Mouse (Mus musculus) adrenal gland, postnatal 4 days (tissue): ENCODE data around the gene Oser1. TPM values are rescaled to one million over a fixed set of nuclear protein-coding genes. Genes with fewer than 3 reads are reported as not detected.
"Not testable (repeated sequence)": the region's sequence is repeated elsewhere in the genome, so short reads cannot be mapped to it uniquely, and the experiment has no call there.

Experiments used
- DNase-seq, 2 experiments: peaks; one replicate each; pipeline ENCODE4 v3.0.0; 2021 to 2022; ENCODE audit warnings: low spot score in 2 of 2, mixed read lengths in 2 of 2
- total RNA-seq, 2 experiments: library from RNA; stranded (reverse); gene quantifications; 2 replicates each; pipeline ENCODE4 v1.2.3; 2021

The Oser1 gene
- total RNA-seq, 2 experiments from 2014 or later: 34.7 to 36.6 TPM

DNA sequence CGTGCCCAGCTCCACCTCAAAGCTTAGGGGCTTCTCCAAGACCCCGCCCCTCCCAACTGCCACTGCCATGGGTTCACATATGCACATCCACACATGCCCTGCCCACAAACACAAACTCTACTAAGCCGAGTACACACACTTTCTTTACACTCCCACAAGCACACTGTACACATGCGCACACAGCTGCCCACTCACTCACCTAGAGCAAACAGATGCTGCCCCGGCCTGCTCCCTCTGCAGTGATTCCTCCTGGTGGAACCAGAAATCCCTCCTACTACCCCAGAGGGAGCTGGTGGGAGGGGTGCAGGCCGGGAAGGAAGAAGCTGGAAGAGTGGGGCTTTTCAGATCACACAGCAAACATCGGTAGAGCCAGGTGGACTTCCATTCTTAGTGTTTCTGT, 19.5 kb upstream of the Oser1 start:
- DNase-seq: no peak

DNA sequence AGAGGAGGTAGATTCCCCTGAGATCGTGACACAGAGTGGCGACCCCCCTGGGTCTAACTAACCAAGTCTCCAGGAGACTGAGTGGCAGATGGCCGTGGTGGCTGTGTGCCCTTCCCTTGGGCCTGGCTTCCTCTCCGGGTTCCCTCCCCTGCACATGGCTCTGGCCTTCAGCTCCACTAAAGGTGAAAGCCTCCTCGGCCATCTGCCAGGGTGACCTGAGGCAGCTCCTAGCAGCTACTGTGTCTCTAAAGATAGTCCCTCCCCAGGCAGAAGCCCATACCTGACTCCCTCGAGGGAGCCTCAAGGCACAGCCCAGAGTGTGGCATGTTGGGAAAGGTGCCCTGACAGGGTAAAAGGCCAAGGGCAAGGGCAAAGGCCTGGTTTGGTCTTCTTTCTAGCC, 19.0 kb upstream of the Oser1 start:
- no peak for DNase-seq

DNA sequence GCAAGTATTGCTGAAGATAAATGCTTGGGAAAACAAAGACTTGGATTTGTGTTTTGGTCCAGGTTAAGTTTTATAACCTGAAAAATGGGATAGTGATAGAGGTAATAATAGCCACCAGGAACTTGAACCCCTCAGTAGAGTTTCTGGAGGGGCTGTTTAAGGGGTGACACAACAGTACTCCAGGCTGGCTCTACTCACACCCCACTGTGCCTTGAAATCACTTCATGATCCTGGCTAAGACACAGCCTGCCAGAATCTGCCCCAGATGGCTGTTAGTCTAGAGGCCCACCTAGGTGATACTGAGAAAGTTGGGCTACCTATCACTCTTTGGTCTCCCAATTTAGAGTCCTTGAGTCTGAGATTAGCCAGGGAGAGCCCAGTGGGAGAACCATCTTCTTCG, 15.0 kb upstream of the Oser1 start:
- DNase-seq: no peak

DNA sequence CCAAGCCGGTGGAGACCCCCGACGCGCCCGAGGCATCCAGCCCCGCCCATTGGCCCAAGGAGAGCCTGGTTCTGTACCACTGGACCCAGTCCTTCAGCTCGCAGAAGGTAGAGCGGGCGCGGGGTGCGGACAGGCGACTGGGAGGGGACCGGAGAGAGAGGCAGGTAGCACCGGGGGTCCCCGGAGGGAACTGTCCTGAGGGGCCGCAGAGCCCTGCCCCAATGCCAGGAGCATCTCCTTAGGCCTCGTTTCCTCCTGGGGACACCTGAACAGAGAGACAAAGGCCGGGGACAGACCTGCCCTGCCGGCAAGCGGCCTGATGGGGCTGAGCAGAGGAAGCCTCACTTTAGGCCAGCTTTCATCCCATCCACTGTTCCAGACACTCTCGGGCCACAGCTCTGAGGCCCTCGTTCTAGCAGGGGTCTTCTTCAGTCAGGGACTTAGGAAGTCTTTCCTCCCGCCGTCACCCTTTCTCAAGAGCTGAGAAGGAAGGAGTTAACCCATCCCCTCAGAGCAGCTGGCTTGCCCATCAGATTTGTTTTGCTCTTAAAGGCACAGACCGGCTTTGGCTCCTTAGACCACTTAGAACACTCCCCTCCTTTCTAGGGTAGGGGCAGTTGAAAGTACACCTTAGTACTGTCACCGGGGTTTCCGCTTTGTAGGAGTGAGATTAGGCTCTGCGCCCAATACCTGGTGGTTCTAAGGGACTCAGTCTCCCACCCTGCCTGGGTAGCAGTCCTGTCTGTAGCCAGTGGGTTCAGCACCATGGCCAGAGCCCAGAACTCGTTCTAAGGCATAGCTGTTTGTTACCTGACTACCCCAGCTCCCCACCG, 14.3 kb upstream of the Oser1 start:
- DNase-seq: no peak

DNA sequence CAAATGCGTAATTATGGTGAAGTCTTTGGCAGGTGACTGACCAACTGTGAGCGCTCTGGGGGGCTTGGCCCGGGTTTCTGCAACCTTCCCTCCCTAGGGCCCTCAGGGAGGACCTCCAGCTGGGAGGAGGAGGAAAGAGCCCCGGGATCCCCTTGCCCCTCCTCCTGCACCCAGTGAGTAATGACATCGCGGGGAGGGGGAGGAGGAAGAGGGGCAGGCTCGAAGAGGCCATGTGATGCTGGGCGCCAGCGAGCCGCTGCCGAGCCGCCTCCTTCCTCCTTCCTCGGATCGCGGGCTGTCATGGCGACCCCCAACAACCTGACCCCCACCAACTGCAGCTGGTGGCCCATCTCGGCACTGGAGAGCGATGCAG, 13.7 kb upstream of the Oser1 start, which contains the start of gene Gdap1l1:
TSS of gene Gdap1l1 (plus strand) at position 231 of the 373 bp plus-strand sequence.
- no peak for DNase-seq

DNA sequence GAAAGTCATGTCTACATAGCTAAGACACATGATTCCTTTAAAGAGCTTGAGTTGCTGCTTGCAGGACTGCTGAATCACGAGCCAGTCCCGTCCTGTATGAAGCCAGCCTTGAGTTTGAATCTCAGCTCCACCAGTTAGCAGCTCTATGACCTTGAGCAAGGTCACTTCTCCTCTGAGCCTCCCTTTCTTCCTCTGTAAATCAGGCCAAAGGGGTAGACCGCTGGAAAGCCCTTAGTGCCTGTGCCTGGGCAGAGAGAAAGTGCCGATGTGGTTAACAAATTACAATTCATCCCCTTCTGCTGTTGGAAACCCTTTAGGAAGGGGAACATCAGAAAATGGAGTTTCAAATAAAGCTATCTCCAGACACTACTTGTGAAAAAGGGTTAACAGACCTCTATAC, 13.3 kb upstream of the Oser1 start:
- DNase-seq: no peak

DNA sequence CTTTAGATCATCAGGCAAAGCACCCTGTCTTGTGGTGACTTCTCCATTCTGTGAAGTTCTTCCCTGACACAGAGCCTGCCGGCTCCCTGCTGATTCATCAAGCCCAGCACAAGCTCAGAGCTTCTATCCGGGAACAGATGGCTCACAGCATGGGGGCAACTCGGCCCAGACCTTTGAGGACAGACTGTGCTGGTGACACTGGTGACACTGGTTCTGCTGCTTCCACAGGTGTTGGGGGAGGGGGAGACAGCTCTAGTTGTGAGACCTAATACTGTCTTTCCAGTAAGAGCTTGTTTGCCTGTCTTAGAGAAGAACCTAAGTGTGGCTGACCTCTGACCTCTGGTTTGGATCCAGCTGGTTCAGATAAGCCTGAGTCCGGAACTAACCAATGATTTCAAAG, 9.5 kb upstream of the Oser1 start:
- no peak for DNase-seq

DNA sequence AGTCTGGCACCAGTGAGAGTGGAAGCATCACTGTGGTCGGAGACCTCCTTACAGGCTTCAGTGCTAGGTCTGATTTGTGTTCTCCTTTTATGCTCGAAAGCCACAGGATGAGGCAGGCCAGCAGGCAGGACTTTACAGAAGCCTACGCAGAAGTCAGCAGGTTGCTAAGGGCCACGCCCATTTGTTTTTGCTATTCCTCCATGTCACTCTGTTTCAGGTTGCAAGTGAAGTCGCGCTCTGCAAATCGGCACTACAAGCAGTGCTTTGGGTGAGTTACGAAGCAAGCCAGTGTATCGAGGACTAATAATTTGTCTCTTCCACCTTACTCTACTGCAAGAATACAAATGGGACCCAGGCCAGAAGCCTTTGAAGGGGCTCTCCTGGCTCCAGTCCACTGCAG, 6.8 kb upstream of the Oser1 start:
- no peak for DNase-seq

DNA sequence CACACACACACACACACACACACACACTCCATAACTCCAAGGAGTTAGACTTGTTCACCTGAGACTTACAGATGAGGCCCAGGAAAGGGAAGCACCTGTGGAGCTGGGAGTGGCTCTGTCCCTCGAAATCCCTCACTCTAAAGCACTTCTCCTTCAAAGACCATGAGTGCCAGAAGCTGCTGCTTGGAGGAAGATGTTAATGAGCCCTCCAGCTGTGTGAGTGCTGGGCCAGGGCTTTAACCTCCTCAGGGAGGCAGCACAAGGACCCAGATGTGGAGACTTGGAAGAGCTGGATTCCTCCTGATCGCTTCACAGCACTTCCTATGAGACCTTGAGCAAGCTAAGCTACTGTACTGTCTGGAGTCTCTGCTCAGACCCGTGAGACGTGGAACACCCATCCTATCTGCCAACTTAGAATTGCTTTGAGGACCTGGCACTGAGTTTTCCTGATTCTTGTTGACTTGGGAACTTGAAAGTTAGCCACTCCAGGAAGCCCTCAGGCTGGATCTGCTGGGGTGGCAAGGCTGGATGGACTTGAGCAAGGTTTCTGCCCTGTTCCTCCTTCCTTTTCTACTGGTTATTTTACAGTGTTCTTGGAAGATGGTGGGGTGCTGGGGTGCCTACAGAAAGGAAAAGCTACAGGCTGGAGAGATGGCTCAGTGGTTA, 4.0 kb upstream of the Oser1 start:
- DNase-seq: no peak

DNA sequence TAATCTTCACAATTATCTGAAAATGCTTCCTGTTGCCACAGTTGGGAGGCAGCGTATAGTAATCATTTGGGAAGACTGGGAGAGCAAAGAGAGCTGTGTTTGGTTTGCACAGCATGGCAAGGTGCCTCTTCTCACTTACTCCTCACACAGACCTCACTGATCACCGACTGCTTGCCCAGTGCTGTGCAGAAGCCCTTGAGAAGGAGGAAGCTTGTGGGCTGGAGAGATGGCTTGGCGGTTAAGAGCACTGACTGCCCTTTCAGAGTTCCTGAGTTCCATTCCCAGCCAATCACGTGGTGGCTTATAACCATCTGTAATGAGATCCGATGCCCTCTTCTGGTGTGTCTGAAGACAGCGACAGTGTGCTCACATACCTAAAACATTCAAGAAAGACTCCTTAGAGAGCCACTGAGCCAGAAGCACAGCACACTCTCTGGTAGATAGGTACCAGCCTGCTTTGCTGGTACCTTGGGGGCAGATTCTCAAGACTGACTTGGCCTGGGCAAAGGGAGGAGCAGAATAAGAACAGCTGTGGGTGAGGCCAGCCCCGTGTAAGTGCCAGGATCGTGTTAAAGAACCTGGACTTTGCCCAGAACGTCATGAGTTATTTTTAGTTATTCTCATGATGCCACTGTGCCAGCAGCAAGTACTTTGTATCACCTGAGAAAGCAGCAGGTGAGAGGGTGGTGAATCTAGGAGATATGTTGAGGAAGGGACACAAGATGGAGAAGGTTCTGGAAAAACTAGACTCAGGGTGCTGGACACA, 1.4 kb downstream of the Oser1 start:
- DNase-seq: no peak

DNA sequence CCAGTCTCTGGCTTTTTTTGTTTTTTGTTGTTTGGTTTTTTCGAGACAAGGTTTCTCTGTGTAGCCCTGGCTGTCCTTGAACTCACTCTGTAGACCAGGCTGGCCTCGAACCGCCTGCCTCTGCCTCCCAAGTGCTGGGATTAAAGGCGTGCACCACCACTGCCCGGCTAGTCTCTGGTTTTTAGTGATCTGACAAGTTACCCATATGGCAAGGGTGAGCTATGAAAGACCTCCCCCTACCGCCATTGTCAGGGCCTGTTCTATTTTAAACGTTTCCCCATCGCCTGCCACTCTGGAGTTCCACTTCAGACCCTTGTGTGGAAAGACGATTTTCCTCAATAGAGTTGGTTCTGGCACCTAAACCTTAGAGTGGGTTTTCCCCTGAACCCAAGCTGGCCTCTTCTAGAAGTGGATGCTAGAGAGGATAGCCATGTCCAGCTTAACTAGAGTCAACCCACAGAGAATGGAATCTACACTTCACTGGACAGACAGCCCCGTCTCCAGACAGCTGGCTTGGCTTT, 4.1 kb downstream of the Oser1 start:
- no peak for DNase-seq

DNA sequence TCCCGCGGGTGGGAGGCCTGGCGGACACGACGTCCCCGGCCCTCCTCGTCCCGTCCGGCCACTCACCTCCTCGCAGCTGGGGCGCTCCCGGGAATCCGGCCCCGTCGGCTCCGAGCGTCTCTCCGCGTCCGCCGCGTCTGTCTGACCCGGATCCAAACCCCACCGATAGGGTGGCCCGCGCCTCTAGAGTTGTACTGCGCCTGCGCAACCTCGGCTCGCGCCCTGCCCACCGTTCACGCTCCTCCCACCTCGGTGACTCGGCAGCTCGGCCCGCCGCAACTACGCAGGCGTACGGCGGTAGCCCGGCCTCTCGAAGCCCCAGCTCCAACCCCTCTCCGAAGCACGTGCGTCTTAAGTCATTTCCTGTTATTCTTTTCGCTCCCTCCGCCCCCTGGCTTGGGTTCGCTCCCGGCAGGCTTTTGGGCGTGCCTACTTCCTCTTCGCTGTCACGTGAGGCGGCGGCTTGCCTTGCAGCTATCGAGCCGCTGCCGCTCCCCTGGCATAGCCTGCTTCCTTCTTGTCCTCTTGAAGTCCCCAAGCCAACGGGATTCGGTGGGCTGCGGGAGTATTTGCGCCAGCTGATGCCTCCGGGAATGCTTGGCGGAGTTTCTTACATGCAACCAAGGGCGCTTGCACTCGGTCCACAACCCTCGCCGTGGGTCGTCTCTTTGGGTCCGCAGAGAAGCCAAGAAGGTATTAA, 5.0 kb downstream of the Oser1 start:
- peak; percentile 95 to 98 for DNase-seq

DNA sequence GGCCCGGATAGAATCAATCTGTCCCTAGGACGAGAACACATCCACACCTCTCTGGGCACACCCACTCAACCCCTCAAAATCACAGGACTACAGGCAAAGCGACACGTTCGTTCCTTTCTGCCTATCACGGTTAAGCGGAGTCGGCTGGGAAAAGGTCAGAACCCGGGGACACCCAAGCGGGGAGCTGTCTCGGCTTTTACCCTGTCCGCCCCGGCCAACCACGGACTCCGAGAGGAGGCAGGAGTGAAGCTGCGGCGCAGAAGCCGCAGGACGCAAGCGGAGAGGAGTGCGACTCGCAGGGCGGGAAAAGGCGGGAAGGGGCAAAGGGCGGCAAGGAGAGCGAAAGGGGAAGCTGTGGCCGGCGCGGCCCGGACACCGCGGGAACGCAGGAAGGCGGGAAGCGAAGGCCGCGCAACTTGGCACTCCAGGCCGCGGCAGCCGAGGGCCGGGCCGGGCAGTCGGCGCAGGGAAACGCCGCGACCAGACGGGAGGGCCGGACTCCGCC, 5.6 kb downstream of the Oser1 start:
- peak in 1 of 2 experiments; percentile 48 for DNase-seq

DNA sequence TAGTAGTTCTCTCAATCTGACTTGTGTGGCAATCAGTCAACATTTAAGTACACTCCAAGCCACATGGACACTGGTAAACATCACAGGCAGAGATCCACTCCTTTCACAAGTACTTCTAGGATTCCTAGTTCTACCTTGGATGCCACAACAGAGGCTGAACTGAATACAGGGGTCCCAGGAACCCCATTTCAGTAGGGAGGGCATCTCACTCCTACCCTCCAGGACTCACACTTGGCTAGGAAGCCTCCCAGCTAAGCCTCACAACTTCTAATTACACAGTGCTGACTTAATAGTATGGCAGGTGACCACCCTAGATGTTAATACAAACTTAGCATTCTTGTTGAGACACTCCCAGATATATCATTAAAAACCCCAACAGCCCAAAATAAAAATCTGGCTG, 6.7 kb downstream of the Oser1 start:
- no peak for DNase-seq

DNA sequence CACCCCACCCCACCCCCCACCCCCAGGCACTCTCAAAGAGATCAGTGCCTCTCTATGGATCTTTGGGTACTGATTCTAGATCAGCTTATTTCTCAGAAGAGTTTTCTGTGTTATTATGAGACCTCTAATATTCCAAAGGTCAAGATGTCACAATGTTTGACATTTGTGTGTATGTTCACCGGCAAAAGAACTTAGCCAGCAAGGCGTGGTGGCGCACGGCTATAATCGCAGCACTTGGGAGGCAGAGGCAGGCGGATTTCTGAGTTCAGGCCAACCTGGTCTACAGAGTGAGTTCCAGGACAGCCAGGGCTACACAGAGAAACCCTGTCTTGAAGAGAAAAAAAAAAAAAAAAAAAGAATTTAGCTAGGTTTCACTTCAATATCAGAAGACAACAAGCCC, 7.5 kb downstream of the Oser1 start:
- DNase-seq: no peak

DNA sequence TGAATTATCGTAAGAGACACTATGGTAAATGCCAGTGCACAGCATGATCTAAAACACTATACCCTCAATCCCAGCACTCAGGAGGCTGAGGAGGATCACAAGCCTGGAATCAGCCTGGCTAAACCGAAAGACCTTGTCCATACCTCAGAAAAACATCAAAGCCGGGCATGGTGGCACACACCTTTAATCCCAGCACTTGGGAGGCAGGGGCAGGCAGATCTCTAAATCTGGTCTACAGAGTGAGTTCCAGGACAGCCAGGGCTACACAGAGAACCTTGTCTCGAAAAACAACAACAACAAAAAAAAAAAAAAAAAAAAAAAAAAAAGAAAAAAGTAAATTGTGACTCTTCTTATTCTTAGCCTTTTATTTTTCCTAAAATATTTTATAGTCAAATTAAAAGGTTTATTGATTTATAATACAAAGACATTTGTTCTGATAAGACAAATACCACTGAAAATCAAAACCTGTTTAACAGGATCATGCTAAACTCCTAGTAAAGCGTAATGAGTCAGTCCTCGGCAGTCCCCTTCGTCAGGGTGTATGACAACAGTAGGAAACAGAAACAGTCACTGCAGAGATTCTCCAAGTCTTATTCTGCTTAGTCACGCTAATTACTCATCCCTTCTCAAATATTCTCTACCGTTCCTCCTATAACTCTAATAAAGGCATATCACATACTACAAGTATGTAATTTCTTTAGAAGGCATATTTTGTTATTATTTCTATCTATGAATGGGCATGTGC, 11.5 kb downstream of the Oser1 start:
- DNase-seq: no peak

DNA sequence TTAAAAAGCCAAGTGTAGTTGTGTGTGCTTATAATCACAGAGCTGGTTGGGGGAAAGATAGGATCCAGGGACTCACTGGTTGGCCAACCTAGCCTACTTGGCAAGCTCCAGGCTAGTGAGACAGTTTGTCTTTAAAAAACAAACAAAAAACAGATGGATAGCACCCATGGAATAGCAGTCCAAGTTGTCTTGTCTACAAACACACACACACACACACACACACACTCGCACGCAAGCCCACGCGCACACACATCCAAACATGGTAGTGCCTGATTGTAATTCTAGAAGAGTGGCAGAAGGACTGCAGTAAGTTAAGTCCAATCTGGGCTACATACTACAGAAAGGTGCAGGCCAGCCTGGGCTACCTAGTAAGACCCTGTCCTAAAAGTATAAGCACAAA, 12.1 kb downstream of the Oser1 start:
- no peak for DNase-seq

DNA sequence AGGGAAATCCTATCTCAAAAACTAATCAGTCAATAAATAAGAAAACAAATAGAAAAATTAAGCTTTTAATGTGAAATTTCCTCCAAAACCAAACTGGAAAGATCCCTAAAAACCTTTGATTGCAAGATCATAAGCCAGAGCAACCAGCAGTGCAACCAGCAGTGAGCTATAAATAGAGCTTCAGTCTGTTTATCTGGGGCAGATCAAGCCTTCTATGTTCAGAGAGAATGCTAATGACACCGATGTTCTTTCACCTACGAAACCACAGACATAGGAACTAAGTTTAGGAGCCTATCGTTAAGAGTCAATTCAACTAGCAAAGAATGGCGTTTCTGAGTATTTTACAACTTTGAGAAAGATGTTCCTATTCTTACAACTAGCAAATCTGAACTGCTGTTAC, 12.7 kb downstream of the Oser1 start:
- DNase-seq: no peak

DNA sequence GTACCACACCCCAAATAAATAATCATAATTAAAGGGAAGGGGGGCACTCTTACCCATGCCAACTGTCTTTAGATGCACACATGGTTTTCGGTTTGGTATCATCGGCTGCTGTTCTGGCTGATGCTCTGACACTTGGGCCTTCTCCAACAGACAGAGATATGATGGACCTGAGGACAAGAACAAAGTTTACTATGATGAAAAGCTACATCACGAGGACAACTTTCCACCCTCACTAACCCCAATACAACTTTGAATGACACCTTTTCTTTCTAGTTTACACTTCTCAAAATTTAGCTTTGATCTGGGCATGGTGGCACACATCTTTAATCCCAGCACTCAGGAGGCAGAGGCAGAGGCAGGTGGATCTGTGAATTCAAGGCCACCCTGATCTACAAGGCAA, 13.2 kb downstream of the Oser1 start:
- not testable (repeated sequence) for DNase-seq

DNA sequence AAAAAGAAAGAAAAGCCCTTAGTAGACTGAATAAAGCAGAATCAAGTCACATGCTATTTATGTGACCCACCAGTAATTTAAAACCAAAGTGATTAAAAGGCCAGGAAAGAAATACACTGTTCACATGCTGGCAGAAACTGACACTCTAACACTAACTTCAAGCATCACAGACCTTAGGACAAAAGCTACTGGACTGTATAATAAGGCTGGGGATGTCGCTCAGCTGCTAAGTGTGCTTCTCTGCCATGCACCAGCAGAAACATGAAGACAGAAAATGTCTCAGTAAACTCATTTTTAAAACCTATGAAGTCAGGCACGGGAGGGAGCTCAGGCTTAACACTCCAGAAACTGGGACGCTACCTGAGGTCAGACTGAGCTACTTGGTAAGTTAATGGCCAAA, 14.3 kb downstream of the Oser1 start:
- DNase-seq: no peak
